Comparison of ENCODE assay signal across 21 mouse cellular contexts in genomic region chr12:8424515-8424914, GRCm38 (mm10).
DNase-seq lines count a peak whose midpoint lies in the region; ATAC-seq and TF ChIP-seq lines count a peak whose summit lies in the region.
"Had no signal": no experiment of that assay in that cellular context is flagged by ENCODE, and none has a peak within 500 bp of the region (broad histone marks: within the 10 kb centered on the region; RNA-seq: fewer than 3 reads in every experiment).

No protein-coding gene starts in this region.

- DNase-seq in left cerebral cortex, postnatal 4 days, result peak; percentile 23
- DNase-seq in left cerebral cortex, postnatal 10 days (ENCODE audit: extremely low spot score in 1 of 2, low spot score in 2 of 2), result no peak
- DNase-seq in cerebellum, adult 8-10 months, result peak; percentile 73
- DNase-seq in cerebellum, postnatal 14 days, result peak; percentile 77 to 83
- DNase-seq in hindbrain, postnatal 0 days (ENCODE audit: low spot score), result no peak
- no peak for DNase-seq in kidney, postnatal 25 days
- DNase-seq: adrenal gland, postnatal 10 days; gastrocnemius, adult 2 months; gastrocnemius, postnatal 36 days; heart, adult 11 months; heart, postnatal 14 days; kidney, adult 2 months had no signal

- intact Hi-C loops in left cerebral cortex, postnatal 4 days (cut with DNase I), result no loop called here
- intact Hi-C loops in left cerebral cortex, postnatal 10 days (cut with DNase I), result no loop called here

- no peak for TF ChIP-seq CTCF in hindbrain, postnatal 0 days (IDR thresholded peaks at IDR 0.05; ENCODE audit: low read depth)

- no peak for ATAC-seq in kidney, embryonic 14.5 days (ENCODE audit: low FRiP score, low TSS enrichment)
- ATAC-seq in hindbrain, postnatal 0 days, result no peak
- ATAC-seq: forebrain, embryonic 14.5 days; intestine, embryonic 16.5 days had no signal

- H3K9me3 ChIP-seq in kidney, embryonic 14.5 days (ENCODE audit: control insufficient read depth, low read length), result no peaks in the 10 kb centered on the region
- H3K9me3 ChIP-seq in hindbrain, postnatal 0 days (ENCODE audit: low read length), result no peaks in the 10 kb centered on the region
- H3K9me3 ChIP-seq: embryonic facial prominence, embryonic 15.5 days; forebrain, embryonic 10.5 days; heart, embryonic 15.5 days; hindbrain, embryonic 13.5 days had no signal

- H3K4me3 ChIP-seq in kidney, embryonic 14.5 days (ENCODE audit: low read length), result no peak overlapping the region
- H3K4me3 ChIP-seq in hindbrain, postnatal 0 days (ENCODE audit: low read length), result no peak overlapping the region
- H3K4me3 ChIP-seq: embryonic facial prominence, embryonic 15.5 days; erythroblast, embryonic 14.5 days; forebrain, embryonic 10.5 days; gastrocnemius, adult 2 months; heart, embryonic 15.5 days; hindbrain, embryonic 13.5 days had no signal

- H3K4me1 ChIP-seq in kidney, embryonic 14.5 days (ENCODE audit: control insufficient read depth, insufficient read depth, low read length), result 0 out of 2 replicates have a peak, but pooled peaks cover 10% of the 10 kb centered on the region
- no peaks in the 10 kb centered on the region for H3K4me1 ChIP-seq in hindbrain, postnatal 0 days (ENCODE audit: insufficient read depth, low read length)
- H3K4me1 ChIP-seq: embryonic facial prominence, embryonic 15.5 days; forebrain, embryonic 10.5 days; hindbrain, embryonic 13.5 days had no signal

- 87% methylated on average over 6 of the region's 6 CpGs for WGBS in kidney, embryonic 14.5 days
- 89% methylated on average over 6 of the region's 6 CpGs for WGBS in hindbrain, postnatal 0 days

- H3K9ac ChIP-seq in kidney, embryonic 14.5 days (ENCODE audit: low read depth, low read length), result no peak overlapping the region
- no peak overlapping the region for H3K9ac ChIP-seq in hindbrain, postnatal 0 days (replicated peaks; ENCODE audit: low read length)
- H3K9ac ChIP-seq: embryonic facial prominence, embryonic 15.5 days; heart, embryonic 15.5 days; hindbrain, embryonic 13.5 days had no signal

- no peaks in the 10 kb centered on the region for H3K36me3 ChIP-seq in kidney, embryonic 14.5 days (ENCODE audit: control insufficient read depth, insufficient read depth, low read length)
- no peaks in the 10 kb centered on the region for H3K36me3 ChIP-seq in hindbrain, postnatal 0 days (ENCODE audit: insufficient read depth, low read length)
- H3K36me3 ChIP-seq: embryonic facial prominence, embryonic 15.5 days; forebrain, embryonic 10.5 days; heart, embryonic 15.5 days; hindbrain, embryonic 13.5 days had no signal

- H3K27ac ChIP-seq in kidney, embryonic 14.5 days (ENCODE audit: low read depth, low read length), result no peak overlapping the region
- H3K27ac ChIP-seq in hindbrain, postnatal 0 days, result no peak overlapping the region
- H3K27ac ChIP-seq: embryonic facial prominence, embryonic 15.5 days; forebrain, embryonic 10.5 days; gastrocnemius, adult 2 months; heart, embryonic 15.5 days; hindbrain, embryonic 13.5 days had no signal

- H3K27me3 ChIP-seq in kidney, embryonic 14.5 days (ENCODE audit: control insufficient read depth, insufficient read depth, low read length), result no peaks in the 10 kb centered on the region
- H3K27me3 ChIP-seq in hindbrain, postnatal 0 days (ENCODE audit: insufficient read depth, low read length), result no peaks in the 10 kb centered on the region
- H3K27me3 ChIP-seq: embryonic facial prominence, embryonic 15.5 days; heart, embryonic 15.5 days; hindbrain, embryonic 13.5 days had no signal

- H3K4me2 ChIP-seq in kidney, embryonic 14.5 days (replicated peaks; ENCODE audit: low read depth, low read length), result no peak overlapping the region
- H3K4me2 ChIP-seq in hindbrain, postnatal 0 days (ENCODE audit: low read depth, low read length), result no peak overlapping the region
- H3K4me2 ChIP-seq: embryonic facial prominence, embryonic 15.5 days; heart, embryonic 11.5 days; heart, embryonic 15.5 days; hindbrain, embryonic 13.5 days had no signal

Comparison
In these comparisons a context has a peak if more than half of its experiments do, and no peak if none do; other contexts are left out.
1. DNase-seq: peak in left cerebral cortex, postnatal 4 days (single experiment), cerebellum, adult 8-10 months (single experiment) and cerebellum, postnatal 14 days (2 of 2); none in left cerebral cortex, postnatal 10 days (0 of 2), hindbrain, postnatal 0 days (single experiment) and kidney, postnatal 25 days (0 of 2).